Mouse (Mus musculus): ENCODE measurements at regions not wholly inside any gene's neighbourhood (a gene's known extent, or its start where the extent isn't known, plus 50 kb on each side); places are given as distances from the start of the nearest gene placed in this dataset.

GRCm38 (mm10) chr10:66717909-66718308 is 378.0 kb upstream of the Jmjd1c start:
- 78% methylated on average over 7 of the region's 7 CpGs for WGBS
- Histone ChIP-seq H3K27me3 (ENCODE audit: control insufficient read depth, insufficient read depth, low read length) (no peaks in the 10 kb centered on the region), H3K27ac (ENCODE audit: insufficient read depth, low read length) (no peak overlapping the region), H3K36me3 (ENCODE audit: control insufficient read depth, insufficient read depth, low read length) (no peaks in the 10 kb centered on the region), H3K4me1 (ENCODE audit: control insufficient read depth, insufficient read depth, insufficient read length) (no peaks in the 10 kb centered on the region), H3K4me3 (ENCODE audit: extremely low read depth, insufficient read depth, insufficient read length) (no peak overlapping the region)
- no peak for TF ChIP-seq CTCF (IDR thresholded peaks at IDR 0.05; ENCODE audit: extremely low read depth, insufficient read depth, insufficient read length, insufficient replicate concordance)
- DNase-seq (ENCODE audit: low read depth in 1 of 2, low spot score in 2 of 2), result no peak

GRCm38 (mm10) chr10:66719796-66720195 is 376.1 kb upstream of the Jmjd1c start:
- 92% methylated on average over 11 of the region's 11 CpGs for whole genome bisulfite sequencing
- H3K4me3 ChIP-seq (ENCODE audit: extremely low read depth, insufficient read depth, insufficient read length), result no peak overlapping the region
- no peaks in the 10 kb centered on the region for H3K36me3 ChIP-seq (ENCODE audit: control insufficient read depth, insufficient read depth, low read length)
- no peak for TF ChIP-seq CTCF (IDR thresholded peaks at IDR 0.05; ENCODE audit: extremely low read depth, insufficient read depth, insufficient read length, insufficient replicate concordance)
- no peak for TF ChIP-seq POLR2A (IDR thresholded peaks at IDR 0.05; ENCODE audit: low read depth, low read length)
- DNase-seq (ENCODE audit: low read depth in 1 of 2, low spot score in 2 of 2), result no peak
- no peaks in the 10 kb centered on the region for H3K27me3 ChIP-seq (ENCODE audit: control insufficient read depth, insufficient read depth, low read length)
- H3K27ac ChIP-seq (ENCODE audit: insufficient read depth, low read length), result no peak overlapping the region
- H3K4me1 ChIP-seq (ENCODE audit: control insufficient read depth, insufficient read depth, insufficient read length), result no peaks in the 10 kb centered on the region

GRCm38 (mm10) chr10:66733631-66734030 is 362.3 kb upstream of the Jmjd1c start:
- Histone ChIP-seq H3K4me3 (ENCODE audit: extremely low read depth, insufficient read depth, insufficient read length) (no peak overlapping the region), H3K27ac (ENCODE audit: insufficient read depth, low read length) (no peak overlapping the region), H3K27me3 (ENCODE audit: control insufficient read depth, insufficient read depth, low read length) (no peaks in the 10 kb centered on the region), H3K4me1 (ENCODE audit: control insufficient read depth, insufficient read depth, insufficient read length) (no peaks in the 10 kb centered on the region), H3K36me3 (ENCODE audit: control insufficient read depth, insufficient read depth, low read length) (no peaks in the 10 kb centered on the region)
- no peak for DNase-seq (ENCODE audit: low read depth in 1 of 2, low spot score in 2 of 2)
- TF ChIP-seq POLR2A (IDR thresholded peaks at IDR 0.05; ENCODE audit: low read depth, low read length), result no peak
- no peak for TF ChIP-seq CTCF (IDR thresholded peaks at IDR 0.05; ENCODE audit: extremely low read depth, insufficient read depth, insufficient read length, insufficient replicate concordance)
- 89% methylated on average over 5 of the region's 5 CpGs for WGBS

- Histone ChIP-seq H3K4me1 (ENCODE audit: control insufficient read depth, insufficient read depth, insufficient read length) (no peaks in the 10 kb centered on the region), H3K27ac (ENCODE audit: insufficient read depth, low read length) (no peak overlapping the region), H3K36me3 (ENCODE audit: control insufficient read depth, insufficient read depth, low read length) (no peaks in the 10 kb centered on the region), H3K27me3 (ENCODE audit: control insufficient read depth, insufficient read depth, low read length) (no peaks in the 10 kb centered on the region), H3K4me3 (ENCODE audit: extremely low read depth, insufficient read depth, insufficient read length) (no peak overlapping the region)
- 68% methylated on average over 5 of the region's 5 CpGs for WGBS
- no peak for TF ChIP-seq POLR2A (IDR thresholded peaks at IDR 0.05; ENCODE audit: low read depth, low read length)
- no peak for TF ChIP-seq CTCF (IDR thresholded peaks at IDR 0.05; ENCODE audit: extremely low read depth, insufficient read depth, insufficient read length, insufficient replicate concordance)
- DNase-seq (ENCODE audit: low read depth in 1 of 2, low spot score in 2 of 2), result no peak
Observed at GRCm38 (mm10) chr10:66734853-66735252, 361.1 kb upstream of the Jmjd1c start.

GRCm38 (mm10) chr10:66739017-66739416 is 356.9 kb upstream of the Jmjd1c start:
- no peak overlapping the region for H3K27ac ChIP-seq (ENCODE audit: insufficient read depth, low read length)
- WGBS, result 72% methylated on average over 7 of the region's 7 CpGs
- H3K27me3 ChIP-seq (ENCODE audit: control insufficient read depth, insufficient read depth, low read length), result no peaks in the 10 kb centered on the region
- no peak for DNase-seq (ENCODE audit: low read depth in 1 of 2, low spot score in 2 of 2)
- no peaks in the 10 kb centered on the region for H3K36me3 ChIP-seq (ENCODE audit: control insufficient read depth, insufficient read depth, low read length)
- H3K4me1 ChIP-seq (ENCODE audit: control insufficient read depth, insufficient read depth, insufficient read length), result no peaks in the 10 kb centered on the region
- TF ChIP-seq CTCF (IDR thresholded peaks at IDR 0.05; ENCODE audit: extremely low read depth, insufficient read depth, insufficient read length, insufficient replicate concordance) (no peak), POLR2A (IDR thresholded peaks at IDR 0.05; ENCODE audit: low read depth, low read length) (no peak)
- H3K4me3 ChIP-seq (ENCODE audit: extremely low read depth, insufficient read depth, insufficient read length), result no peak overlapping the region

GRCm38 (mm10) chr10:66741819-66742218 is 354.1 kb upstream of the Jmjd1c start:
- Histone ChIP-seq H3K27ac (ENCODE audit: insufficient read depth, low read length) (no peak overlapping the region), H3K4me1 (ENCODE audit: control insufficient read depth, insufficient read depth, insufficient read length) (no peaks in the 10 kb centered on the region), H3K27me3 (ENCODE audit: control insufficient read depth, insufficient read depth, low read length) (no peaks in the 10 kb centered on the region), H3K36me3 (ENCODE audit: control insufficient read depth, insufficient read depth, low read length) (no peaks in the 10 kb centered on the region), H3K4me3 (ENCODE audit: extremely low read depth, insufficient read depth, insufficient read length) (no peak overlapping the region)
- 40% methylated on average over 3 of the region's 3 CpGs for WGBS
- DNase-seq (ENCODE audit: low read depth in 1 of 2, low spot score in 2 of 2), result no peak
- no peak for TF ChIP-seq POLR2A (IDR thresholded peaks at IDR 0.05; ENCODE audit: low read depth, low read length)
- TF ChIP-seq CTCF (IDR thresholded peaks at IDR 0.05; ENCODE audit: extremely low read depth, insufficient read depth, insufficient read length, insufficient replicate concordance), result no peak

- Histone ChIP-seq H3K4me3 (ENCODE audit: extremely low read depth, insufficient read depth, insufficient read length) (no peak overlapping the region), H3K27me3 (ENCODE audit: control insufficient read depth, insufficient read depth, low read length) (no peaks in the 10 kb centered on the region), H3K36me3 (ENCODE audit: control insufficient read depth, insufficient read depth, low read length) (no peaks in the 10 kb centered on the region), H3K27ac (ENCODE audit: insufficient read depth, low read length) (no peak overlapping the region), H3K4me1 (ENCODE audit: control insufficient read depth, insufficient read depth, insufficient read length) (no peaks in the 10 kb centered on the region)
- DNase-seq (ENCODE audit: low read depth in 1 of 2, low spot score in 2 of 2), result no peak
- WGBS, result 75% methylated on average over 6 of the region's 6 CpGs
- TF ChIP-seq CTCF (IDR thresholded peaks at IDR 0.05; ENCODE audit: extremely low read depth, insufficient read depth, insufficient read length, insufficient replicate concordance), result no peak
- no peak for TF ChIP-seq POLR2A (IDR thresholded peaks at IDR 0.05; ENCODE audit: low read depth, low read length)
Observed at GRCm38 (mm10) chr10:66743254-66743653, 352.7 kb upstream of the Jmjd1c start.
